24 mouse cellular contexts compared by ENCODE assay signal in the genomic region with DNA sequence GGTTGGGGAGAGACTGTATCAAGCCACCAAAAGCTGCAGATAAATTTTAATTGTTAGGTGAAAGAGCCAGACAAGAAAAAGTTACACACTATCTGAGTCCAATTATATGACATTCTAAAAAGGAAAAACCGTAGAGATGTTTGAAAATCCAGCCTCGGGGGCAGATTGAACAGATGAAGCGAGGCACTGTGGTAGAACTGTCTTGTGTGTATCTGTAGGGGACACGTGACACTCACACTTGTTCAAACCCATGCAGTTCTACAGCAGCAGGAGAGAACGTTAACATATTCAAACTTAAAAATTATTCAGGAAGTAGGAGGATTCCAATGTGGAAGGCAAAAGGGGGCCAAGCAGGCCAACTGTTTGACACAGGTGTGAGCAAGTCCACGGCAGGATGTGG.
DNase-seq lines count a peak whose midpoint lies in the region; ATAC-seq and TF ChIP-seq lines count a peak whose summit lies in the region.
"Had no signal": no experiment of that assay in that cellular context is flagged by ENCODE, and none has a peak within 500 bp of the region (broad histone marks: within the 10 kb centered on the region; RNA-seq: fewer than 3 reads in every experiment).

No protein-coding gene starts in this region.

- H3K9me3 ChIP-seq in liver, postnatal 0 days (ENCODE audit: low read length): peaks cover 6% of the 10 kb centered on the region; the same call in 1 of the 2 replicates
- H3K9me3 ChIP-seq: embryonic facial prominence, embryonic 13.5 days; forebrain, embryonic 12.5 days; forebrain, embryonic 15.5 days; hindbrain, embryonic 15.5 days had no signal

- no peaks in the 10 kb centered on the region for H3K36me3 ChIP-seq in liver, postnatal 0 days (replicated peaks; ENCODE audit: insufficient read depth, low read length)
- H3K36me3 ChIP-seq: embryonic facial prominence, embryonic 10.5 days; embryonic facial prominence, embryonic 13.5 days; forebrain, embryonic 12.5 days; forebrain, embryonic 15.5 days; hindbrain, embryonic 12.5 days; hindbrain, embryonic 15.5 days had no signal

- no peak overlapping the region for H3K9ac ChIP-seq in liver, postnatal 0 days (replicated peaks)
- H3K9ac ChIP-seq: embryonic facial prominence, embryonic 13.5 days; forebrain, embryonic 12.5 days; forebrain, embryonic 15.5 days; hindbrain, embryonic 12.5 days; hindbrain, embryonic 15.5 days had no signal

- H3K27ac ChIP-seq in layer of hippocampus, adult 2 months: no peak overlapping the region
- no peak overlapping the region for H3K27ac ChIP-seq in liver, postnatal 0 days (ENCODE audit: low read depth)
- H3K27ac ChIP-seq: embryonic facial prominence, embryonic 10.5 days; embryonic facial prominence, embryonic 13.5 days; forebrain, embryonic 12.5 days; forebrain, embryonic 15.5 days; gastrocnemius, adult 2 months; hindbrain, embryonic 12.5 days; hindbrain, embryonic 15.5 days had no signal

- no peak for TF ChIP-seq CTCF in layer of hippocampus, adult 2 months (conservative IDR thresholded peaks at IDR 0.05)
- no peak for TF ChIP-seq CTCF in liver, postnatal 0 days (IDR thresholded peaks at IDR 0.05; ENCODE audit: low read depth)

- peak; percentile 28 to 64 for DNase-seq in layer of hippocampus, adult 18-20 months (ENCODE audit: low spot score in 2 of 2)
- no peak for DNase-seq in layer of hippocampus, postnatal 25 days (ENCODE audit: extremely low spot score in 1 of 2, low spot score in 1 of 2)
- peak; percentile 44 for DNase-seq in brain, adult 2 months (ENCODE audit: low read depth, low spot score)
- peak; percentile 34 to 54 for DNase-seq in layer of hippocampus, adult 2 months (ENCODE audit: low spot score in 2 of 2)
- peak; percentile 63 for DNase-seq in layer of hippocampus, adult 9-11 months
- DNase-seq in liver, postnatal 0 days: no peak
- DNase-seq: adrenal gland, postnatal 10 days; adrenal gland, postnatal 36 days; cerebellum, adult 11 months; cerebellum, adult 2 months; cerebellum, adult 9-11 months; cerebellum, postnatal 25 days; gastrocnemius, adult 2 months; gastrocnemius, postnatal 14 days; heart, adult 11 months had no signal

- H3K27me3 ChIP-seq in liver, postnatal 0 days (ENCODE audit: insufficient read depth, low read length): no peaks in the 10 kb centered on the region
- H3K27me3 ChIP-seq: embryonic facial prominence, embryonic 13.5 days; forebrain, embryonic 12.5 days; forebrain, embryonic 15.5 days; hindbrain, embryonic 12.5 days; hindbrain, embryonic 15.5 days had no signal

- no peak overlapping the region for H3K4me3 ChIP-seq in layer of hippocampus, adult 2 months
- H3K4me3 ChIP-seq in liver, postnatal 0 days (ENCODE audit: low read depth, low read length): no peak overlapping the region
- H3K4me3 ChIP-seq: embryonic facial prominence, embryonic 10.5 days; embryonic facial prominence, embryonic 13.5 days; erythroblast, embryonic 14.5 days; forebrain, embryonic 12.5 days; forebrain, embryonic 15.5 days; gastrocnemius, adult 2 months; hindbrain, embryonic 12.5 days; hindbrain, embryonic 15.5 days had no signal

- 75% methylated on average over 6 of the region's 6 CpGs for WGBS in liver, postnatal 0 days (ENCODE audit: insufficient replicate concordance)

- ATAC-seq in megakaryocyte progenitor cell, adult 5-6 weeks (replicated peaks; ENCODE audit: poor library complexity): no peak
- ATAC-seq in liver, postnatal 0 days: no peak
- ATAC-seq: forebrain, embryonic 15.5 days had no signal

- no peaks in the 10 kb centered on the region for H3K4me1 ChIP-seq in liver, postnatal 0 days (ENCODE audit: insufficient read depth)
- H3K4me1 ChIP-seq: embryonic facial prominence, embryonic 10.5 days; embryonic facial prominence, embryonic 13.5 days; forebrain, embryonic 12.5 days; forebrain, embryonic 15.5 days; hindbrain, embryonic 12.5 days; hindbrain, embryonic 15.5 days had no signal

- no peak overlapping the region for H3K4me2 ChIP-seq in liver, postnatal 0 days (ENCODE audit: low read depth, low read length)
- H3K4me2 ChIP-seq: embryonic facial prominence, embryonic 13.5 days; forebrain, embryonic 12.5 days; forebrain, embryonic 15.5 days; heart, embryonic 11.5 days; hindbrain, embryonic 12.5 days; hindbrain, embryonic 15.5 days had no signal

- no peak for TF ChIP-seq EP300 in liver, postnatal 0 days (IDR thresholded peaks at IDR 0.05; ENCODE audit: low read depth)

Comparison
In these comparisons a context has a peak if more than half of its experiments do, and no peak if none do; other contexts are left out.
1. DNase-seq: peak in layer of hippocampus, adult 18-20 months (2 of 2), brain, adult 2 months (single experiment), layer of hippocampus, adult 2 months (2 of 2) and layer of hippocampus, adult 9-11 months (single experiment); none in layer of hippocampus, postnatal 25 days (0 of 2) and liver, postnatal 0 days (single experiment).